ENCODE assay signal across 9 mouse cellular contexts in the genomic region with DNA sequence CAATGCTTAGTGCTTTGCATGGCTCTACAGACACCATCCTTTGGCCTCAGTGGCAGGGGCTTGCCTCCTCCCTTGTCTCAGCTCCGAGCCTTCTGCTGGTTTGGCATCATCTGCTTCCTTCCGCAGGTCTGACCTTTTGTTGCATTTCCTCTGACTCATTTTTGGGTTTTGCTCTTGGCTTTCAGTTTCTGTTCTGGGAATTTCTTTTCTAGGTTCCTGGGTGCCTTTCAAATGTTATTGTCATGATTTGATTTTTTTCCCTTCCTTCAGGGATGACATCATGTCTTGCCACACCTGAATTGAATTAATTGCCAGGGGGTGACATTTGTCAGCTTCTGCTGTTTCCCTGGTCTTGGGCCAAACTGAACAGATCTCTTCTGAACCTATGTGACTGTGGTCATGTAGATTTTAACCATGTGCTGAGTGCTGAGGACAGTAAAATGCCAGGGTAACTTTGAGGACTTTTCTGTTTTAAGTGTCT. TPM values are rescaled to one million over a fixed set of nuclear protein-coding genes. Genes with fewer than 3 reads are reported as not detected.
DNase-seq lines count a peak whose midpoint lies in the region; ATAC-seq and TF ChIP-seq lines count a peak whose summit lies in the region.
"Had no signal": no experiment of that assay in that cellular context is flagged by ENCODE, and none has a peak within 500 bp of the region (broad histone marks: within the 10 kb centered on the region; RNA-seq: fewer than 3 reads in every experiment).

No protein-coding gene starts in this region.

- no peak overlapping the region for H3K9ac ChIP-seq in liver, adult 2 months (ENCODE audit: low read depth, low read length)
- no peak overlapping the region for H3K9ac ChIP-seq in liver, postnatal 0 days (replicated peaks)
- no peak overlapping the region for H3K9ac ChIP-seq in forebrain, embryonic 15.5 days (replicated peaks)
- H3K9ac ChIP-seq in forebrain, postnatal 0 days, result no peak overlapping the region
- H3K9ac ChIP-seq: embryonic facial prominence, embryonic 13.5 days had no signal

- no peak overlapping the region for H3K4me2 ChIP-seq in liver, postnatal 0 days (ENCODE audit: low read depth, low read length)
- H3K4me2 ChIP-seq in forebrain, embryonic 15.5 days (replicated peaks), result no peak overlapping the region
- no peak overlapping the region for H3K4me2 ChIP-seq in forebrain, postnatal 0 days (ENCODE audit: low read depth)
- H3K4me2 ChIP-seq: embryonic facial prominence, embryonic 13.5 days had no signal

- no peak overlapping the region for H3K4me3 ChIP-seq in liver, adult 2 months (ENCODE audit: insufficient read depth, low read depth, low read length)
- H3K4me3 ChIP-seq in liver, postnatal 0 days (ENCODE audit: low read depth, low read length), result no peak overlapping the region
- H3K4me3 ChIP-seq in forebrain, embryonic 15.5 days, result no peak overlapping the region
- no peak overlapping the region for H3K4me3 ChIP-seq in forebrain, postnatal 0 days (ENCODE audit: low read depth, low read length)
- H3K4me3 ChIP-seq: embryonic facial prominence, embryonic 13.5 days had no signal

- peak; percentile 17 for DNase-seq in liver, adult 2 months (ENCODE audit: extremely low read depth, low read depth, low spot score)
- DNase-seq in liver, postnatal 0 days, result no peak
- peak; percentile 10 for DNase-seq in adrenal gland, postnatal 25 days
- DNase-seq in cerebellum, postnatal 10 days, result peak; percentile 84 to 85
- DNase-seq in kidney, postnatal 36 days, result peak; percentile 42 to 47
- DNase-seq in forebrain, postnatal 0 days, result no peak

- no peaks in the 10 kb centered on the region for H3K9me3 ChIP-seq in liver, postnatal 0 days (ENCODE audit: low read length)
- H3K9me3 ChIP-seq in forebrain, embryonic 15.5 days, result no peaks in the 10 kb centered on the region
- no peaks in the 10 kb centered on the region for H3K9me3 ChIP-seq in forebrain, postnatal 0 days (ENCODE audit: low read length)
- H3K9me3 ChIP-seq: embryonic facial prominence, embryonic 13.5 days had no signal

- H3K27me3 ChIP-seq in liver, adult 2 months (ENCODE audit: control insufficient read depth, insufficient read depth, low read length), result no peaks in the 10 kb centered on the region
- H3K27me3 ChIP-seq in liver, postnatal 0 days (ENCODE audit: insufficient read depth, low read length), result no peaks in the 10 kb centered on the region
- no peaks in the 10 kb centered on the region for H3K27me3 ChIP-seq in forebrain, embryonic 15.5 days
- H3K27me3 ChIP-seq in forebrain, postnatal 0 days (ENCODE audit: insufficient read depth, low read length), result no peaks in the 10 kb centered on the region
- H3K27me3 ChIP-seq: embryonic facial prominence, embryonic 13.5 days had no signal

- no peaks in the 10 kb centered on the region for H3K36me3 ChIP-seq in liver, adult 2 months (ENCODE audit: control insufficient read depth, insufficient read depth, low read length)
- H3K36me3 ChIP-seq in liver, postnatal 0 days (replicated peaks; ENCODE audit: insufficient read depth, low read length), result no peaks in the 10 kb centered on the region
- H3K36me3 ChIP-seq in forebrain, embryonic 15.5 days, result no peaks in the 10 kb centered on the region
- no peaks in the 10 kb centered on the region for H3K36me3 ChIP-seq in forebrain, postnatal 0 days (ENCODE audit: insufficient read depth)
- H3K36me3 ChIP-seq: embryonic facial prominence, embryonic 13.5 days had no signal

- no peak for ATAC-seq in liver, postnatal 0 days
- no peak for ATAC-seq in forebrain, embryonic 15.5 days (replicated peaks)
- ATAC-seq in forebrain, postnatal 0 days, result no peak
- ATAC-seq: intestine, embryonic 16.5 days had no signal

- WGBS in liver, adult 2 months, result 75% methylated on average over 2 of the region's 2 CpGs
- 28% methylated on average over 2 of the region's 2 CpGs for WGBS in liver, postnatal 0 days (ENCODE audit: insufficient replicate concordance)
- 81% methylated on average over 2 of the region's 2 CpGs for WGBS in forebrain, embryonic 15.5 days
- 81% methylated on average over 2 of the region's 2 CpGs for WGBS in forebrain, postnatal 0 days

- no peak overlapping the region for H3K27ac ChIP-seq in liver, adult 2 months (replicated peaks; ENCODE audit: insufficient read depth, low read depth, low read length)
- no peak overlapping the region for H3K27ac ChIP-seq in liver, postnatal 0 days (ENCODE audit: low read depth)
- H3K27ac ChIP-seq in forebrain, embryonic 15.5 days (replicated peaks), result no peak overlapping the region
- H3K27ac ChIP-seq in forebrain, postnatal 0 days (ENCODE audit: low read depth, low read length), result no peak overlapping the region
- H3K27ac ChIP-seq: embryonic facial prominence, embryonic 13.5 days had no signal

- H3K4me1 ChIP-seq in liver, adult 2 months (ENCODE audit: control insufficient read depth, insufficient read depth, low read length), result no peaks in the 10 kb centered on the region
- H3K4me1 ChIP-seq in liver, postnatal 0 days (ENCODE audit: insufficient read depth), result no peaks in the 10 kb centered on the region
- no peaks in the 10 kb centered on the region for H3K4me1 ChIP-seq in forebrain, embryonic 15.5 days
- no peaks in the 10 kb centered on the region for H3K4me1 ChIP-seq in forebrain, postnatal 0 days (ENCODE audit: insufficient read depth)
- H3K4me1 ChIP-seq: embryonic facial prominence, embryonic 13.5 days had no signal

- no peak for TF ChIP-seq POLR2A in liver, adult 2 months (IDR thresholded peaks at IDR 0.05; ENCODE audit: extremely low read depth, insufficient read depth, low read length)

- no peaks in the 10 kb centered on the region for H3K79me2 ChIP-seq in liver, adult 2 months (ENCODE audit: control insufficient read depth, insufficient read depth, low read length)

- TF ChIP-seq EP300 in liver, postnatal 0 days (IDR thresholded peaks at IDR 0.05; ENCODE audit: low read depth), result no peak

- TF ChIP-seq CTCF in liver, adult 2 months (IDR thresholded peaks at IDR 0.05; ENCODE audit: low read depth, low read length), result no peak
- no peak for TF ChIP-seq CTCF in liver, postnatal 0 days (IDR thresholded peaks at IDR 0.05; ENCODE audit: low read depth)
- TF ChIP-seq CTCF in forebrain, postnatal 0 days (IDR thresholded peaks at IDR 0.05; ENCODE audit: low read depth), result no peak

RNA-seq across cellular contexts. Expression of a gene that starts 17.2 kb away (rescaled TPM):
- 10.7 and 13.0 TPM in 2 replicates for total RNA-seq in liver, adult 2 months (2014; rRNA removed)
- 6.6 and 8.0 TPM in 2 replicates for polyA plus RNA-seq in liver, adult 2 months (2012; rRNA removed)
- polyA plus RNA-seq in liver, postnatal 0 days (2015; fragmentation: Nextera tagmentation; extraction: Ambion mirVana), result 3.4 and 3.7 TPM in 2 replicates
- total RNA-seq in adrenal gland, postnatal 25 days (2021), result 3.7 and 4.7 TPM in 2 replicates
- polyA plus RNA-seq in forebrain, embryonic 15.5 days (2015; fragmentation: Nextera tagmentation; extraction: Ambion mirVana), result 24.7 and 28.0 TPM in 2 replicates
- 62.9 and 76.2 TPM in 2 replicates for total RNA-seq in forebrain, postnatal 0 days (2014; rRNA removed)
- polyA plus RNA-seq in forebrain, postnatal 0 days (2015; fragmentation: Nextera tagmentation; extraction: Ambion mirVana), result 37.7 and 49.7 TPM in 2 replicates

Comparison
In these comparisons a context has a peak if more than half of its experiments do, and no peak if none do; other contexts are left out.
1. DNase-seq: peak in liver, adult 2 months (single experiment), adrenal gland, postnatal 25 days (single experiment), cerebellum, postnatal 10 days (2 of 2) and kidney, postnatal 36 days (2 of 2); none in liver, postnatal 0 days (single experiment) and forebrain, postnatal 0 days (single experiment).